Mouse (Mus musculus) megakaryocyte-erythroid progenitor cell, adult 5-6 weeks (primary cell): Measurements from ENCODE around the gene Nfe2l2. TPM values are rescaled to one million over a fixed set of nuclear protein-coding genes. Genes with fewer than 3 reads are reported as not detected.

Source experiments
- ATAC-seq: replicated peaks from 2 replicates; pipeline ENCODE4 v1.8.0; 2016; ENCODE audit warnings: mild to moderate bottlenecking, inconsistent platforms; ENCODE audit not compliant: severe bottlenecking, poor library complexity, low FRiP score, low TSS enrichment
- total RNA-seq, 2 experiments: library from RNA; stranded (forward) in 1 of 2; stranded (reverse) in 1 of 2; fragments of 200-1000, 215-1000 nt in 1 of 2; fragments of >200 nt in 1 of 2; fragmentation: Nextera tagmentation in 1 of 2; gene quantifications; 2 replicates each; pipeline ENCODE4 v1.2.3; 2014 to 2017

The Nfe2l2 gene
- total RNA-seq, 2 experiments from 2014 or later, result 127 to 130 TPM

DNA sequence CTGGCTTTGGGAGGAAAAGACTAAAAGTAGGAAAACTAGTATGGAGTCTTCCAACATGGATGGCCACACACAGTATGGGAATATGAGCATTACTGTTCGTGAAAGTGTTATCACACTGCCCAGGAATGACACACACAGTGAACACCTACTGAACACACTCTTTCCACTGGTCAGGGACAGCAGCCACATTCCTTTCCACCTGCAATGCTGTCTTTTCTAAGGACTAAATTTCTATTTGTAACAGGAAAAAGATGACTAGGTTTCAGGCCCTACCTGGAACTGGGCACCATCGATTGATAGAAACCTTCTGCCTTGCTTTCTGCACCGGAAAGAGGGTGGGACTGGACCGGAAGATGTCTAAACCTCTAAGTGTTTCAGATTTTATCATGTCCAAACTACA lies 13.8 kb downstream of the Nfe2l2 start:
- ATAC-seq, result no peak

DNA sequence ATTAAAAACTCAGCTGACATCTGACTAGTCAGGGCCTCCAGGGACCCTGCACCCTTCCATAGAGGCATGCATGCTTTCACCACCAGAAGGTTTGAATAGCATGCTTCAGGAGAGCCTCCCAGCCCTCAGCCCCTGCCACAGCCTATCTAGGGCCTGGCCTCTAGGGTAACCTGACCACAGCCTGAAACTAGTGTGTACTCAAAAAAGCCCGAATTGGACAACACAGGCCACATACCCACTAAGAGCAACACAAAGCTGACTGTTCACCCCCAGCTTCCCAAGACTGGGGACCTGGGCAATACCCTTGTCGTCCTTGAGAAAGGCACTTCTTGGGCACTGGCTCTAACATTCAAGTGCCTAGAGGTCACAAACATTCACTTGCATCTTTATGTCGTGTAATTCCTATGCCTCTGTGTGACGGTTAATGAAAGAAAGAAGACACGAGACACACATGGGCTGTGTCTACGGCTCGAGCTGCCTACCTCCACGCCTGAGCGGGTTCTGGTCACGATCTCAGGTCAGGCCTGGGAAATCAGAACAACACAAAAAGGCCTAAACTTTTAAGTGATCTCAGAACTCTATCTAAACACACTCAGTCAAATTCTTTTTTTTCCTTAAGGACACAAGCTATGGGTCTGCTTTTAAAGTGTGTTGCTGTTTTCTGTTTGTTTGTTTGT lies 14.8 kb downstream of the Nfe2l2 start:
- ATAC-seq, result no peak

DNA sequence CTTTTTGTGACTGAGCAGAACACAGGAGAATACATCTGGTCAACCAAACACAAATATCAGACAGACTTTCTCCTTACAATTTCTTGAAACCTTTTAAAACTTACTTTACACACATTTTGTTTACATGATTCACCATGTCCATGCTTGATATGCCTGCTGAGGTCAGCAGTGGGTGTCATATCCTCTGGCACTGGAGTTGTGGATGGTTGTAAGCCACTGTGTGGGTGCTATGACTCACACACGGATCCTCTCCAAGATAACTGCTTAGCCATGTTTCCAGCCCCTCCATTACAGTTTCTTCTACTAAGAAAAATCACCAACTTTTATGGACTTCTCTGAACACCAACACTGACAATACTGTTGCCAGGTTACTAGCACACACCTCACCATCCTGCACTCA lies 15.5 kb downstream of the Nfe2l2 start:
- no peak for ATAC-seq

DNA sequence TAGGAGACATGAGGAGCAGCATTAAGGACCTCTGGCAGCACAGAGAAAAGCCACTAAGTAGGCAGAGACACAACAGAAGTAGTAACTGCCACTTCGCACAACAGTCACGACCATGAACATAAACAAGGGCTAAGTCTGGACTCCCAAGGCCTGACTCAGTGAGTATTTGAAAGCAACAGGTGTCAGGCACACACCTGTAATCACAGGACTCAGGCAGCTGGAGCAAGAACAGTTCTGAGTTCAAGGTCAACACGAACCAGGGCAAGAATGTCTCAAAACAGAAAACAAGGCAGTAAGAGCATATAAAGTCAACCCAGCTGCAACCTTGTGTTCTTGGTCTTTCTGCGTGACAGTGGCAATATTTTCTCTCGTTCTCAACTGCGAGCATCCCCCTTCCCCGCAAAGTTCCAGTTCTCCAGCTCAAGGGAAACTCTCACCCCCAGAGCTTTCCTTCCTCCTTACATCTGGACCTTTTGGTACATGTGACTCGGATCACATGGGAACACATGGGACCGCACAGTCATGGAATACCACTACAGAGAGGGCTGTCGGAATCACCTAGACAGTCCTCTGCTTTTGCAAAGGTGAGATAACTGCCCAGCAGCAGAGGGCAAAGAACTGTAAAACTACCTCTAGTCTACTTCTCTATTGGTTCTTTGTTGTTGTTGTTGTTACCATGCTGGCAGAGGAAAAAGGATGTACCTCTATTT lies 17.2 kb downstream of the Nfe2l2 start:
- no peak for ATAC-seq

DNA sequence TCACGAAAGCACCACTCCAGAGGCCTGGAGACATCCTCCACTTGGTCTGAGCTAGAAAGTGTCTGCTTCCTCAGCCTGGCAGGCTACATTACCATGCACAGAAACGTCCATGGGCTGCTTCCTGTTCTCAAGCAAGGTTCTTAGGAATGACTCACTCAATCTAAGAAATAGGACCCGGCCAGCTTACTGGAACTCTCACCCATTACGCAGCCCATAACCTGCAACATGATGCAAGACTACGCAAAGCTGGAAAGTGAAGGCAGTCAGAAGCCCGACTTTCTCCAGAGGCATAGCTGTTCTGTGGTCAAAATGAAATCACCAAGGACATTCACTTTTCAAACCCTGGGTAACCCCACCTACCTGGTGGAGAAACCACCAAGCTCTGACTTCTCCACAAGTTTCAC lies 19.0 kb downstream of the Nfe2l2 start:
- ATAC-seq, result no peak

- ATAC-seq, result no peak
These were observed 19.9 kb downstream of the Nfe2l2 start for GRCm38 (mm10) chr2:75684526-75684925.

DNA sequence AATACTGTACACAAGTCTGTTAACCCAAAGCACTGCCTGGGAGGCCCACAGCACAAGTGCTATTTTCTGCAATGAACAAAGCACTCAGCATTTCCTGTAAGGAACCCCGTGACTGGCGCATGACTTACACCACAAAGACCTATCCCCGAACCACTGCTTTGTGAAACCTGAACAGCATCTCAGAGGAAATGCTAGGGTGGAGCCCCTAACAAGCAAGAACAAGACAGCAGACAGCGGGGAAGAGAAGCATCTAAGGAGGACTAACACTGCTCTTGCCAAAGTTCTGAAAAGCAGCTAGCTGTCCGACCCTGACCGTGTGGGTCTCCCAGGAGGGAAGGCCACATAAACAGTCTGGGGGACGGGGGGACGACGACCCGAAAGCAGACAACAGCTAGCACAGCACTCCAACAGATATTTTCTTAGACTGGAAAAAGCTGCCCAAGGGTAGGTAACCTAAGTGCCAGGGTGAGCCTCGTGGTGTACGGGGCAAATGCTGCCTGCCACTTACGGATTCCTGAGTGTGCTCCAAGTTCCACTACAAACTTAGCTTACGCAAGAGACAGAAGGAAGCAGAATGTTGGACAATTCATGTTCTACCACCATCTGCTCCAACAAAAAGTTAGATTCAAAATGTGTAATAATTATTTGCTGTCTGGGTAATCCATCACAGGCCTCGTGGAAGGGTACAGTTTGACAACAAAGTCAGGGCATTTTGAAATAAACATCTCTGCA lies 21.3 kb downstream of the Nfe2l2 start:
- ATAC-seq, result peak; percentile 40; the same call in 1 of the 2 replicates

GRCm38 (mm10) chr2:75681439-75681838 lies 23.0 kb downstream of the Nfe2l2 start:
- no peak for ATAC-seq

- no peak for ATAC-seq
These were observed 24.5 kb downstream of the Nfe2l2 start for GRCm38 (mm10) chr2:75679947-75680346.

DNA sequence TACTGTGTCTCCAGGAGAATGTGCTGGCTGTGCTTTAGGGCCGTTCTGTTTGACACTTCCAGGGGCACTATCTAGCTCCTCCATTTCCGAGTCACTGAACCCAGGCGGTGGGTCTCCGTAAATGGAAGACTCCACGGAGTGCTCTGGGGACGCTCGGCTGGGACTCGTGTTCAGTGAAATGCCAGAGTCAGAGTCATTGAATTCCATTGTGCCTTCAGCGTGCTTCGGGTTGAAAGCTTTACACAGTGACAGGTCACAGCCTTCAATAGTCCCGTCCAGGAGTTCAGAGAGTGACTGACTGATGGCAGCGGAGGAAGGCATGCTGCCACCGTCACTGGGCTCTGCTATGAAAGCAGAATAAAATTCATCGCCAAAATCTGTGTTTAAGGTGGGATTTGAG lies 27.9 kb downstream of the Nfe2l2 start:
- no peak for ATAC-seq

- peak; percentile 29; the same call in 1 of the 2 replicates for ATAC-seq
These were observed 31.9 kb downstream of the Nfe2l2 start for GRCm38 (mm10) chr2:75672561-75672960.

GRCm38 (mm10) chr2:75671337-75671660 lies 33.1 kb downstream of the Nfe2l2 start:
- ATAC-seq, result no peak

DNA sequence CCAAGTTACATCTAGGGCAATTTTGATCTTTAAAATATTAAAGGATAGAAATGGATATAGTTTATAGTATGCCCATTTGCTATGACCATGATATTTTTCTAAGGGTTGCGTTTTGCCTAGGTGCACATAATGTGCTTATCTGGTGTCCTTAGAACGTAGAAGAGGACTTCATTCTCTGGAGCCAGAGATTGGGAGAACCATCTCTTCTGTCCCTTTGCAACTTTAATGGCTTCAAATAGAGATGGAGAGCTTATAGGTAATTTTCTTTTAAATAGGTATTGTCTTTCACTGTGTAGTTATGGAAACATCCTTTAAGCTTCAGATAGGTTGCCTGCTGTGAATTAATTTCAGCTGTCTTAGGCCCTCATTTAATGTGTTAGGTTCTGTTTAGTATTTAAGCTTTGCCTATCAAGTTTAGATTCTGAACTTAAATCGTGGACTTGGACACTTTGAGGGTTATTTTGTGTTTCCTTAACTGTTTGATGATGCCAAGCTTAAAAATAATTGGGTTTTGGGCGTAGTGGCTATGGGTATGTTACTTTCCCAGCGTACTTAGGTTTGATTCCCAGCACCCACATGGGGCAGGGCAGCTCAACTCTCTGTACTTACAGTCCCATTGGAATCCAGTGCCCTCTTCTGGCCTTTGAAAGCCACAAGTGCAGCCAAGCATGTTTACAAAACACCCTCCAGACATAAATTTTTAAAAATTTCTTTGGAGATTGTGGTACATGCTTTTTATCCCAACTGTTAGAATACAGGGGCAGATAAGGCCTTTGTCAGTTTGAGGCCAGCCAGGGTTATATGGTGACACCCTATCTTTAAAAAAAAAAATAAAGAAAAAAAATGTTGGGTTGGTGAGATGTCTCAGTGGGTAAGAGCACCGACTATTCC lies 33.8 kb downstream of the Nfe2l2 start:
- ATAC-seq, result peak; percentile 20; the same call in 1 of the 2 replicates

DNA sequence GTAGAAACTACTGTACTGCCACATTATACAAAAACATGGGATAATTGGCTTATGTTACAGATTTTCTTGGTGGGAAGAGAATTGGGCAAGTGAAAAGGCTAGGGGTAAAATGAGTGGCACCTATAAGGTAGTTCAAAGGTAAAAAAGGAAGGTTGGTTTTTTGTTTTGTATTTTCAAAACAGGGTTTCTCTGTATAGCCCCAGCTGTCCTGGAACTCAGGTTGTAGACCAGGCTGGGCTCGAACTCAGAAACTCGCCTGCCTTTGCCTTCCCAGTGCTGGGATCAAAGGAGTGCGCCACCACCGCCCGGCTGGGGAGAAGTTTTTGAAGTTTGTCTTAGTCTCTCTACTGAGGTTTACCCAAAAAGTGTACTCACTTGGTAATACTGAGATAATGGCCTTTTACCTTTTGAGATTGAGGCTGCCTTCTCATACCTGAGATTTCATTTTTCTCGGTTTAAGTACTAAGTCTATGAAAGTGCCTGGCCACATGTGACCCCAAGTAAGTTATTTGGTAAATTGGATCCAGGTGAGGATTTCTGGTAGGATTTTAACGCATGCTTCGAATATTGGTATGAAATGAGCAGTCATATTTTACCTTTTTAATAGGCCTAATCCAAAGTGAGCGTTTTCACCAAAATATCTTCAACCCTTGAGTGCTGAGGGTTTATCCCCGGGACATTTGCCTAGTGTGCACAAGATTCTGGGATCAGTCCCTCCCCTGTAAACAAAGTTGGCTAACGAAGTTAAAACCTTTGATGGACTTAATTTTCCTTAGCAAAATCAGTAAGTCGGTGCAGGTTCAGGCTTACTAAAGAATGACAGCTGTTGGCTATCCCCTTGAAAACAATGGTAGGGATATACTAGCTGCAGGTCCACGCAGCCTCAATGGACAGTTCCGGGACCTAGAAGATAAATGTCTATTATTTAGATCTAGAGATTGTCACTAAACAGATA lies 34.7 kb downstream of the Nfe2l2 start:
- ATAC-seq, result no peak

- no peak for ATAC-seq
These were observed 43.3 kb downstream of the Nfe2l2 start for GRCm38 (mm10) chr2:75661106-75661505.

GRCm38 (mm10) chr2:75660255-75660948 lies 44.0 kb downstream of the Nfe2l2 start:
- ATAC-seq, result no peak

DNA sequence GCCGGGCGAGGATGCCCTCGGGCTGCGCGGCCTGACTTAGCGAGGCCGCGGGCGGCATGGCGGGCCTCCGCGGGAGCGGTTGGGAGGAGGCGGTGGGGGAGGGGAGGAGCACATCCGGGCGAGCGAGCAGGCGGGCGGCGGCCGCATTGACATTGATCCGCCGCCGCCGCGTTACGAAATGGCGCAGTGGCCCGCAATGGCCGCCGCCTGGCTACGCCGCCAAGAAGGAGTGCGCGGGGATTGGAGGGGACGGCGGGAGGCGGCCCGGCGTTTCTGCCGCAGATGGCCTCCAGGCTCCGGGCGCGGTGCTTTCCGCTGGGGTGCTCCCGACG lies 44.8 kb downstream of the Nfe2l2 start:
- ATAC-seq, result peak; percentile 35
